ENCODE assay signal across 24 mouse cellular contexts in the genomic region with DNA sequence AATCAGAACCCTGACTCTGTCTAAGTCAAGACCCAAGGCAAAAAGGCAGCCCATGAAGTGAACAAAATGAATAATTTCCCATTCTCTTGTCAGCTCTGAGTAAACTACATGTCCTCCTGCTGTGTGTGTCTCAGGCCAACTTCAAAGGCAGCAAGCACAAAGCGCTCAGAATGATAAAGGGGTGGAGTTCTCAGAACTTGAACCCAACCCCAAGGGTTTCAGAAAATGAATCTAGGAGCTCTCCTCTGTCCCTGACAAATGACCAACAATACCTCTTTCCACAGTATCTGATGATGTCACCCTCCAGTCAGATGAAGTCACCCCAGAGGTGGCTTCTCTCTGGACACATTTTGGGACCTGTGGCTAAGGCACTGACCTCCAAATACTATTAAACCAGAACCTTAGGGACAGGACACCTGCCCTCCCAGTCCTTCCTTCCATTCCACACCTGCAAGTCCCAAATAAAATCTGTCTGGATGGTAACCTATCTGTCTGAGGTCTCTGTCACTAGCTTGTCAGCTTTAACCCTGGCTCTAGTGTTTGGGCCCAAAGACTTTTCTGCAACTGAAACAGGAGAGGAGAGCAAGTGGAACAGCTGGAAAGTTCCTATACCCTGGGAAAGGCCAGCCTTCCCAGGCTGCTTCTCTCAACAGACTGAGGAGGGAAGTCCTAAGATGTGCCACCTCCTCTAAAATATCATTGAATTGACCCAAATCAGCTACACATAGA. TPM values are rescaled to one million over a fixed set of nuclear protein-coding genes. Genes with fewer than 3 reads are reported as not detected.
A peak's percentile ranks its signal among the peaks of the same experiment; 100 is the strongest.
DNase-seq lines count a peak whose midpoint lies in the region; ATAC-seq and TF ChIP-seq lines count a peak whose summit lies in the region.
"Had no signal": no experiment of that assay in that cellular context is flagged by ENCODE, and none has a peak within 500 bp of the region (broad histone marks: within the 10 kb centered on the region; RNA-seq: fewer than 3 reads in every experiment).

No protein-coding gene starts in this region.

- no peaks in the 10 kb centered on the region for H3K36me3 ChIP-seq in heart, embryonic 10.5 days
- no peaks in the 10 kb centered on the region for H3K36me3 ChIP-seq in liver, embryonic 11.5 days (ENCODE audit: control insufficient read depth, insufficient read depth, low read length)
- H3K36me3 ChIP-seq in liver, embryonic 15.5 days (replicated peaks), result no peaks in the 10 kb centered on the region
- H3K36me3 ChIP-seq: embryonic facial prominence, embryonic 12.5 days; hindbrain, embryonic 13.5 days had no signal

- peak; percentile 76 for DNase-seq in heart, embryonic 10.5 days (ENCODE audit: low spot score)
- no peak for DNase-seq in heart, adult 18-20 months
- DNase-seq in liver, embryonic 11.5 days (ENCODE audit: low spot score), result no peak
- no peak for DNase-seq in embryo, embryonic 10 days (ENCODE audit: low spot score)
- DNase-seq: adrenal gland, postnatal 14 days; cerebellum, adult 18-20 months; cerebellum, postnatal 10 days; embryo, embryonic 11 days; gastrocnemius, postnatal 36 days; heart, adult 2 months; kidney, adult 11 months had no signal

- no peak for TF ChIP-seq CTCF in bone marrow, adult 2 months (IDR thresholded peaks at IDR 0.05; ENCODE audit: control insufficient read depth, insufficient read depth, low read length)

- H3K4me1 ChIP-seq in heart, embryonic 10.5 days, result no peaks in the 10 kb centered on the region
- H3K4me1 ChIP-seq in bone marrow, adult 2 months (ENCODE audit: control insufficient read depth, insufficient read depth, low read length), result peaks cover 2% of the 10 kb centered on the region; the same call in 1 of the 2 replicates
- H3K4me1 ChIP-seq in liver, embryonic 11.5 days (replicated peaks; ENCODE audit: control insufficient read depth, insufficient read depth, low read length), result peaks cover 13% of the 10 kb centered on the region
- H3K4me1 ChIP-seq in liver, embryonic 15.5 days (replicated peaks), result peaks cover 51% of the 10 kb centered on the region
- H3K4me1 ChIP-seq: embryonic facial prominence, embryonic 12.5 days; forebrain, embryonic 13.5 days; hindbrain, embryonic 13.5 days had no signal

- H3K9me3 ChIP-seq in heart, embryonic 10.5 days, result no peaks in the 10 kb centered on the region
- no peaks in the 10 kb centered on the region for H3K9me3 ChIP-seq in liver, embryonic 11.5 days (ENCODE audit: control insufficient read depth, low read length)
- H3K9me3 ChIP-seq in liver, embryonic 15.5 days (replicated peaks), result no peaks in the 10 kb centered on the region
- H3K9me3 ChIP-seq: embryonic facial prominence, embryonic 12.5 days; forebrain, embryonic 13.5 days; hindbrain, embryonic 13.5 days had no signal

- peak overlapping the region; percentile 65 for H3K9ac ChIP-seq in liver, embryonic 11.5 days (ENCODE audit: low read depth, low read length)
- H3K9ac ChIP-seq in liver, embryonic 15.5 days, result peak overlapping the region; percentile 72
- H3K9ac ChIP-seq: embryonic facial prominence, embryonic 12.5 days; forebrain, embryonic 13.5 days; hindbrain, embryonic 13.5 days had no signal

- no peak overlapping the region for H3K4me3 ChIP-seq in heart, embryonic 10.5 days
- no peak overlapping the region for H3K4me3 ChIP-seq in bone marrow, adult 2 months (replicated peaks; ENCODE audit: control insufficient read depth, low read depth, low read length)
- H3K4me3 ChIP-seq in liver, embryonic 11.5 days (ENCODE audit: low read depth, low read length), result no peak overlapping the region
- peak overlapping the region; percentile 1; the same call in 1 of the 2 replicates for H3K4me3 ChIP-seq in liver, embryonic 15.5 days (replicated peaks)
- H3K4me3 ChIP-seq: embryonic facial prominence, embryonic 12.5 days; forebrain, embryonic 13.5 days; heart, adult 2 months; hindbrain, embryonic 13.5 days had no signal

- TF ChIP-seq POLR2A in bone marrow, adult 2 months (IDR thresholded peaks at IDR 0.05; ENCODE audit: borderline replicate concordance, control insufficient read depth, low read depth, low read length), result no peak

- peak overlapping the region; percentile 48 for H3K4me2 ChIP-seq in liver, embryonic 11.5 days
- peak overlapping the region; percentile 68 for H3K4me2 ChIP-seq in liver, embryonic 15.5 days
- H3K4me2 ChIP-seq: embryonic facial prominence, embryonic 12.5 days; forebrain, embryonic 13.5 days; hindbrain, embryonic 13.5 days had no signal

- 73% methylated on average over 1 of the region's 1 CpGs for WGBS in heart, embryonic 10.5 days
- 84% methylated on average over 1 of the region's 1 CpGs for WGBS in bone marrow, adult 2 months
- WGBS in liver, embryonic 11.5 days, result 46% methylated on average over 1 of the region's 1 CpGs
- 20% methylated on average over 1 of the region's 1 CpGs for WGBS in liver, embryonic 15.5 days (ENCODE audit: insufficient replicate concordance)

- ATAC-seq in liver, embryonic 11.5 days (replicated peaks; ENCODE audit: low FRiP score), result no peak
- no peak for ATAC-seq in liver, embryonic 15.5 days (ENCODE audit: insufficient read depth)
- ATAC-seq in frontal cortex, adult (ENCODE audit: low TSS enrichment), result no peak
- ATAC-seq: activated CD4-positive, CD25-positive, alpha-beta regulatory T cell, adult 4 months; forebrain, embryonic 13.5 days; hindbrain, postnatal 0 days; Patski had no signal

- H3K27ac ChIP-seq in heart, embryonic 10.5 days, result peak overlapping the region; percentile 64
- H3K27ac ChIP-seq in bone marrow, adult 2 months (ENCODE audit: control insufficient read depth, insufficient read depth, low read depth, low read length, poor library complexity), result peak overlapping the region; percentile 42
- H3K27ac ChIP-seq in liver, embryonic 11.5 days (ENCODE audit: low read depth, low read length), result peak overlapping the region; percentile 87
- H3K27ac ChIP-seq in liver, embryonic 15.5 days (replicated peaks), result peak overlapping the region; percentile 98
- H3K27ac ChIP-seq: embryonic facial prominence, embryonic 12.5 days; forebrain, embryonic 13.5 days; heart, adult 2 months; hindbrain, embryonic 13.5 days; hindbrain, postnatal 0 days had no signal

- H3K27me3 ChIP-seq in heart, embryonic 10.5 days (ENCODE audit: insufficient read depth, poor library complexity, severe bottlenecking), result peaks cover 54% of the 10 kb centered on the region
- H3K27me3 ChIP-seq in liver, embryonic 11.5 days (replicated peaks; ENCODE audit: control insufficient read depth, insufficient read depth, low read length), result peaks cover 29% of the 10 kb centered on the region
- peaks cover 31% of the 10 kb centered on the region for H3K27me3 ChIP-seq in liver, embryonic 15.5 days

RNA-seq across cellular contexts. Expression of gene Hba-a1, which starts 1.7 kb away (rescaled TPM):
- 4,954 and 6,566 TPM in 2 replicates for polyA plus RNA-seq in heart, embryonic 10.5 days (2016; fragmentation: Nextera tagmentation; extraction: Ambion mirVana)
- total RNA-seq in heart, adult 18-20 months (2021), result 1,000 to 10,000 TPM; 7,280 to 8,683 TPM
- polyA plus RNA-seq in bone marrow, adult 2 months (2011; ENCODE audit: insufficient read depth, insufficient read length, low replicate concordance, missing spikeins), result 17,767 and 55,751 TPM in 2 replicates
- 12,698 and 12,741 TPM in 2 replicates for polyA plus RNA-seq in liver, embryonic 11.5 days (2014; fragmentation: Nextera tagmentation; extraction: Ambion mirVana)
- polyA plus RNA-seq in liver, embryonic 15.5 days (2015; fragmentation: Nextera tagmentation; extraction: Ambion mirVana), result 74,460 and 76,487 TPM in 2 replicates
- polyA plus RNA-seq: Patski had no signal

RNA-seq across cellular contexts. Expression of gene Hbq1b, which starts 5.2 kb away (rescaled TPM):
- polyA plus RNA-seq in heart, embryonic 10.5 days (2016; fragmentation: Nextera tagmentation; extraction: Ambion mirVana), result 13.9 and 16.8 TPM in 2 replicates
- 1 to 10 TPM in 1 of 2 experiments, not detected in 1; 1.4 TPM for total RNA-seq in heart, adult 18-20 months (2021)
- polyA plus RNA-seq in bone marrow, adult 2 months (2011; ENCODE audit: insufficient read depth, insufficient read length, low replicate concordance, missing spikeins), result 44.2 and 73.9 TPM in 2 replicates
- polyA plus RNA-seq in liver, embryonic 11.5 days (2014; fragmentation: Nextera tagmentation; extraction: Ambion mirVana), result 43.6 and 45.8 TPM in 2 replicates
- polyA plus RNA-seq in liver, embryonic 15.5 days (2015; fragmentation: Nextera tagmentation; extraction: Ambion mirVana), result 139 and 151 TPM in 2 replicates
- total RNA-seq: adrenal gland, adult 18-20 months; CH12.LX; gastrocnemius, adult 8-10 months; gastrocnemius, postnatal 36 days; hematopoietic stem cell, adult 5-6 weeks had no signal
- polyA plus RNA-seq: activated CD4-positive, CD25-positive, alpha-beta regulatory T cell, adult 4 months; Patski had no signal

RNA-seq across cellular contexts. Expression of gene Hba-x, which starts 5.4 kb away (rescaled TPM):
- polyA plus RNA-seq in heart, embryonic 10.5 days (2016; fragmentation: Nextera tagmentation; extraction: Ambion mirVana), result 8,501 and 9,179 TPM in 2 replicates
- total RNA-seq in heart, adult 18-20 months (2021), result not detected
- polyA plus RNA-seq in bone marrow, adult 2 months (2011; ENCODE audit: insufficient read depth, insufficient read length, low replicate concordance, missing spikeins), result 2.6 and 3.5 TPM in 2 replicates
- 4,144 and 4,673 TPM in 2 replicates for polyA plus RNA-seq in liver, embryonic 11.5 days (2014; fragmentation: Nextera tagmentation; extraction: Ambion mirVana)
- polyA plus RNA-seq in liver, embryonic 15.5 days (2015; fragmentation: Nextera tagmentation; extraction: Ambion mirVana), result 72.6 and 109 TPM in 2 replicates
- total RNA-seq: adrenal gland, adult 18-20 months; adrenal gland, postnatal 14 days; CH12.LX; gastrocnemius, adult 8-10 months; gastrocnemius, postnatal 36 days; heart, adult 2 months; hematopoietic stem cell, adult 5-6 weeks; hindbrain, postnatal 0 days had no signal
- polyA plus RNA-seq: activated CD4-positive, CD25-positive, alpha-beta regulatory T cell, adult 4 months; heart, adult 2 months; hindbrain, postnatal 0 days; Patski had no signal

RNA-seq across cellular contexts. Expression of gene Nprl3, which starts 14.1 kb away (rescaled TPM):
- polyA plus RNA-seq in heart, embryonic 10.5 days (2016; fragmentation: Nextera tagmentation; extraction: Ambion mirVana), result 43.8 and 44.5 TPM in 2 replicates
- 10 to 100 TPM; 22.6 to 28.5 TPM for total RNA-seq in heart, adult 18-20 months (2021)
- polyA plus RNA-seq in bone marrow, adult 2 months (2011; ENCODE audit: insufficient read depth, insufficient read length, low replicate concordance, missing spikeins), result 69.5 and 75.3 TPM in 2 replicates
- 31.0 and 38.1 TPM in 2 replicates for polyA plus RNA-seq in liver, embryonic 11.5 days (2014; fragmentation: Nextera tagmentation; extraction: Ambion mirVana)
- polyA plus RNA-seq in liver, embryonic 15.5 days (2015; fragmentation: Nextera tagmentation; extraction: Ambion mirVana), result 28.1 and 31.9 TPM in 2 replicates

RNA-seq across cellular contexts. Expression of gene Hba-a2, which starts 14.7 kb away (rescaled TPM):
- 9,075 and 12,184 TPM in 2 replicates for polyA plus RNA-seq in heart, embryonic 10.5 days (2016; fragmentation: Nextera tagmentation; extraction: Ambion mirVana)
- total RNA-seq in heart, adult 18-20 months (2021), result 1,000 to 10,000 TPM; 8,094 to 8,438 TPM
- polyA plus RNA-seq in bone marrow, adult 2 months (2011; ENCODE audit: insufficient read depth, insufficient read length, low replicate concordance, missing spikeins), result 164,365 and 299,309 TPM in 2 replicates
- polyA plus RNA-seq in liver, embryonic 11.5 days (2014; fragmentation: Nextera tagmentation; extraction: Ambion mirVana), result 25,282 and 25,421 TPM in 2 replicates
- polyA plus RNA-seq in liver, embryonic 15.5 days (2015; fragmentation: Nextera tagmentation; extraction: Ambion mirVana), result 175,652 and 176,876 TPM in 2 replicates
- polyA plus RNA-seq: Patski had no signal

Comparison
In these comparisons a context has a peak if more than half of its experiments do, and no peak if none do; other contexts are left out.
1. RNA of gene Hba-x, which starts 5.4 kb away (polyA plus RNA-seq): 8,501 to 9,179 TPM in heart, embryonic 10.5 days and 4,144 to 4,673 TPM in liver, embryonic 11.5 days; 72.6 to 109 TPM in liver, embryonic 15.5 days and 2.6 to 3.5 TPM in bone marrow, adult 2 months; every median in the first group is over 10 times any median in the second.
2. H3K27ac ChIP-seq: peak in every context shown above with its lines; median percentile 98 in liver, embryonic 15.5 days; 87 in liver, embryonic 11.5 days; 64 in heart, embryonic 10.5 days; 42 in bone marrow, adult 2 months.